Mouse (Mus musculus): Measurements from ENCODE around the gene Ube2u. TPM values are rescaled to one million over a fixed set of nuclear protein-coding genes. Genes with fewer than 3 reads are reported as not detected.

Ube2u gene
- polyA plus RNA-seq, 1 experiment, result not detected

DNA sequence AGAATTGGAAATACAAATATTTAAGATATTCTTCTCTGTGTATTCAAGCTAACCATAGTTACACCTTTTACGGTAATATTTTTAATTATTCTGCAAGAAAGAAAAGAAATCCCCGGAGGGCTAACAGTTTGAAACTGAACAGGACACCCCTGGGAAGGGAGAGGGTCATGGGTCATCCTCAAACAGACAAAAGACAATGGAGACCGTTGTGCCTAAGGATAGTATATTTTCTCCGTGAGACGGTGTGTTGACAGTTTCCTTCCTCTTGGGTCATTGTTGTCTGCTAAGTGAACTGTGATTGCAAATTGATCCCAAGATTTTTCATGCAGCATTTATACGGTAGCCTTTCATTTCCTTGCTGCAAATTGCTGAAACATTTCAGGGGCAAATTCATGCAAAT is 43.9 kb downstream of the Ube2u start:
- 68% methylated on average over 6 of the region's 6 CpGs for WGBS
- Histone ChIP-seq H3K27me3 (ENCODE audit: control insufficient read depth, insufficient read depth, low read length) (no peaks in the 10 kb centered on the region), H3K27ac (ENCODE audit: control insufficient read depth, insufficient read depth, low read length) (no peak overlapping the region), H3K36me3 (ENCODE audit: control insufficient read depth, insufficient read depth, low read length) (no peaks in the 10 kb centered on the region), H3K4me3 (ENCODE audit: control insufficient read depth, insufficient read depth, low read length) (no peak overlapping the region), H3K4me1 (replicated peaks; ENCODE audit: control insufficient read depth, insufficient read depth, low read length) (no peaks in the 10 kb centered on the region)
- no peak for DNase-seq
- TF ChIP-seq POLR2A (IDR thresholded peaks at IDR 0.05; ENCODE audit: control insufficient read depth, extremely low read depth, insufficient read depth, low read length, poor library complexity) (no peak), CTCF (IDR thresholded peaks at IDR 0.05; ENCODE audit: borderline replicate concordance, control insufficient read depth, extremely low read depth, insufficient read depth, low read length, poor library complexity) (no peak)

DNA sequence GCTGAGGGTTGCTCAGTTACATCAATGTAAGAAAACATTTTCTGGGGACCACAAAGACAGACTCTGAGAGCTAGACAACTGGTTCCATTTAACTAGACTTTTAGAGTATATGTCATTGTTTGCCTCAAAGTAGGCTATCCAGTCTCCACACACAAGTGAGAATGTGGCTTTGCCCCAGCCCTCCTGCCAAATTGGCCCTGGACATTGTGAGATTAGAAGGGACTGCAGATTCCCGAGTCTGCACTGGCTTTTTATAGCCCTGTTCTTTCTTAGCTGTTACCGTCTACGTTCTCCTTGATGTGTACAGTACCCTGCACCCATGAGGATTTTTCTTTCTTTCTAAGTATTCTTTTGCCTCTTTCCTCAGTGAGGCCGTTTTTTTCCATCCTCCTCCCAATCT is 46.1 kb downstream of the Ube2u start:
- H3K4me3 ChIP-seq (ENCODE audit: control insufficient read depth, insufficient read depth, low read length), result no peak overlapping the region
- H3K27ac ChIP-seq (ENCODE audit: control insufficient read depth, insufficient read depth, low read length), result no peak overlapping the region
- H3K27me3 ChIP-seq (ENCODE audit: control insufficient read depth, insufficient read depth, low read length), result no peaks in the 10 kb centered on the region
- no peak for DNase-seq
- TF ChIP-seq POLR2A (IDR thresholded peaks at IDR 0.05; ENCODE audit: control insufficient read depth, extremely low read depth, insufficient read depth, low read length, poor library complexity), result no peak
- no peak for TF ChIP-seq CTCF (IDR thresholded peaks at IDR 0.05; ENCODE audit: borderline replicate concordance, control insufficient read depth, extremely low read depth, insufficient read depth, low read length, poor library complexity)
- H3K4me1 ChIP-seq (replicated peaks; ENCODE audit: control insufficient read depth, insufficient read depth, low read length), result no peaks in the 10 kb centered on the region
- no peaks in the 10 kb centered on the region for H3K36me3 ChIP-seq (ENCODE audit: control insufficient read depth, insufficient read depth, low read length)
- 84% methylated on average over 4 of the region's 4 CpGs for WGBS

DNA sequence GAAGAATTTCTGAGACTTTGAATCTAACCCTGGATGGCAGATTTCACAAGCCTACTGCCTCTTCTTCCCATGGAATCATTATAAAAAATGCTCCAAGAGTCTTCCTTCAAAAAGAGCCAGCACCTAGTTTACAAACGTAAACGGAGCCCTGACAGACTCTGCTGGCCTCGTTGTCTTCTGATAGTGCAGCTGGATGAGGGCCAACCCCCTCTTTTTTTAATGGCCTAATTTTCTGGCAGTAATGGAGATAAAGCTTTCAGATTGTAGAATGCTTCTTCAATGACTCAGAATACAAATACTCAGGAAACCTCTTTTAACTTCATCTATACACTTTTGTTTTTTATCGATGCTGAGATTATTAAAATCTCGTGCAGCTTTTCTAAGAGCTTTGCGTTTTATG is 47.6 kb downstream of the Ube2u start:
- no peaks in the 10 kb centered on the region for H3K36me3 ChIP-seq (ENCODE audit: control insufficient read depth, insufficient read depth, low read length)
- no peak for TF ChIP-seq CTCF (IDR thresholded peaks at IDR 0.05; ENCODE audit: borderline replicate concordance, control insufficient read depth, extremely low read depth, insufficient read depth, low read length, poor library complexity)
- TF ChIP-seq POLR2A (IDR thresholded peaks at IDR 0.05; ENCODE audit: control insufficient read depth, extremely low read depth, insufficient read depth, low read length, poor library complexity), result no peak
- H3K4me1 ChIP-seq (replicated peaks; ENCODE audit: control insufficient read depth, insufficient read depth, low read length), result no peaks in the 10 kb centered on the region
- no peak overlapping the region for H3K27ac ChIP-seq (ENCODE audit: control insufficient read depth, insufficient read depth, low read length)
- DNase-seq, result no peak
- no peak overlapping the region for H3K4me3 ChIP-seq (ENCODE audit: control insufficient read depth, insufficient read depth, low read length)
- 82% methylated on average over 6 of the region's 6 CpGs for WGBS
- H3K27me3 ChIP-seq (ENCODE audit: control insufficient read depth, insufficient read depth, low read length), result no peaks in the 10 kb centered on the region

DNA sequence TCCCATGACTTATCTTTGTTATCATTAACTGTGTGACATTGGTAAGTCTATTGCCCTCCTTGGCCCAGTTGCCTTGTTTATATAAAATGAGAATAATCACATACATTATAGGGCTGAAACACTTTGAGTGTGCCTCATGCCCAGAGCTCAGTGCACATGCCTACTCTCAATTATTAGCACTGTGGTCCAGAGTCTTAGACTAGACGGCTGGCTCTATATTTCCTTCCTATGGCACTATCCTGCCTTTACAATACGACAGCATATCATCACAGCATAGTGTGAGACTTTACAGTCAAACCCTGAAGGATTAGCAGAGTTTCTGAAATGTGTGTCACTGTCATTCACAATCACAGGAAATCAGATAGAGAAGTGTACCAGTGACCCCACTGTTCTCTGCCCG is 48.4 kb downstream of the Ube2u start:
- Histone ChIP-seq H3K27me3 (ENCODE audit: control insufficient read depth, insufficient read depth, low read length) (no peaks in the 10 kb centered on the region), H3K27ac (ENCODE audit: control insufficient read depth, insufficient read depth, low read length) (no peak overlapping the region), H3K36me3 (ENCODE audit: control insufficient read depth, insufficient read depth, low read length) (no peaks in the 10 kb centered on the region), H3K4me1 (replicated peaks; ENCODE audit: control insufficient read depth, insufficient read depth, low read length) (no peaks in the 10 kb centered on the region), H3K4me3 (ENCODE audit: control insufficient read depth, insufficient read depth, low read length) (no peak overlapping the region)
- TF ChIP-seq CTCF (IDR thresholded peaks at IDR 0.05; ENCODE audit: borderline replicate concordance, control insufficient read depth, extremely low read depth, insufficient read depth, low read length, poor library complexity) (no peak), POLR2A (IDR thresholded peaks at IDR 0.05; ENCODE audit: control insufficient read depth, extremely low read depth, insufficient read depth, low read length, poor library complexity) (no peak)
- 30% methylated on average over 3 of the region's 3 CpGs for WGBS
- DNase-seq, result no peak

DNA sequence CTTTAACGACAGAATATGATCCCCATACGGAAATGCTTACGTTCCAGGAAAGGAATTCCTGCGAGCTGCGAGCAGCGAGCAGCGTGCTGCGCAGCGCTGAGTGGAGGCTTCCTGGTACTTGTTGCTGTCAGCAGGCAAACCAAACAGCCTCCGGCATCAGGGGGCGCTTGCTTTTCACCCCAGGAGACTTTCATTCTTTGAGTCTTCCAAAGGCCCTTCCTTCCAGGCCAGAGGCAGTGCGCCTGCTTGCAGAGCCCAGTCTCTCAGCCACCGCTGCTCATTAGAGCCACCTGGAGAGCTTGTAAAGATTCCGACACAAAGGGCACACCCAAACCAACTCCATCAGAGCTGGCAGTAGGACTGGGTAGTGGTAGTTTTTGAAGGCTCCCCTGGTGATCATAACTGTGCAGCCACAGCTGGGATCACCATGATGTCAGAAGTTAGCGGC is 48.9 kb downstream of the Ube2u start:
- DNase-seq, result no peak
- Histone ChIP-seq H3K4me1 (replicated peaks; ENCODE audit: control insufficient read depth, insufficient read depth, low read length) (no peaks in the 10 kb centered on the region), H3K36me3 (ENCODE audit: control insufficient read depth, insufficient read depth, low read length) (no peaks in the 10 kb centered on the region), H3K4me3 (ENCODE audit: control insufficient read depth, insufficient read depth, low read length) (no peak overlapping the region), H3K27me3 (ENCODE audit: control insufficient read depth, insufficient read depth, low read length) (no peaks in the 10 kb centered on the region), H3K27ac (ENCODE audit: control insufficient read depth, insufficient read depth, low read length) (no peak overlapping the region)
- 24% methylated on average over 15 of the region's 15 CpGs for WGBS
- TF ChIP-seq POLR2A (IDR thresholded peaks at IDR 0.05; ENCODE audit: control insufficient read depth, extremely low read depth, insufficient read depth, low read length, poor library complexity) (no peak), CTCF (IDR thresholded peaks at IDR 0.05; ENCODE audit: borderline replicate concordance, control insufficient read depth, extremely low read depth, insufficient read depth, low read length, poor library complexity) (no peak)

DNA sequence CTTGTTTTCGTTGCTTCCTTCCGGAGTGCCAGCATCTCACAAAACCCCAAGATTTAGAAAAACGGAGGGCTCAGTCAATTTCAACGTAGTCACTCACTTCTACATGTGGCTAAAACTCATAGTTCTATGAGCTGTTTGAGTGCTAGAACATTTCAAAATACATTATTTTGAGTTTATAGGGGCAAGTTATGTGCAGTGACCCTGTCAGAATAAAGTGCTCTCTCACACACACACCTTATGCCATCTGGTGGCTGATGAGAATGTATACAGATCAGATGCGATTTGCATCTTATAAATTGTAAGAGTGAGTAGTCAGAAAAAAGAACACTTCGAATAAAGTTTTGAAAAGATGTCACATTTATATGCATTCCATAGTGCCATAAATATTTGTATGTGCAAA is 55.0 kb downstream of the Ube2u start:
- Histone ChIP-seq H3K36me3 (ENCODE audit: control insufficient read depth, insufficient read depth, low read length) (no peaks in the 10 kb centered on the region), H3K27me3 (ENCODE audit: control insufficient read depth, insufficient read depth, low read length) (no peaks in the 10 kb centered on the region), H3K4me1 (replicated peaks; ENCODE audit: control insufficient read depth, insufficient read depth, low read length) (no peaks in the 10 kb centered on the region), H3K4me3 (ENCODE audit: control insufficient read depth, insufficient read depth, low read length) (no peak overlapping the region), H3K27ac (ENCODE audit: control insufficient read depth, insufficient read depth, low read length) (no peak overlapping the region)
- DNase-seq, result no peak
- WGBS, result 74% methylated on average over 6 of the region's 6 CpGs
- no peak for TF ChIP-seq POLR2A (IDR thresholded peaks at IDR 0.05; ENCODE audit: control insufficient read depth, extremely low read depth, insufficient read depth, low read length, poor library complexity)
- TF ChIP-seq CTCF (IDR thresholded peaks at IDR 0.05; ENCODE audit: borderline replicate concordance, control insufficient read depth, extremely low read depth, insufficient read depth, low read length, poor library complexity), result no peak

DNA sequence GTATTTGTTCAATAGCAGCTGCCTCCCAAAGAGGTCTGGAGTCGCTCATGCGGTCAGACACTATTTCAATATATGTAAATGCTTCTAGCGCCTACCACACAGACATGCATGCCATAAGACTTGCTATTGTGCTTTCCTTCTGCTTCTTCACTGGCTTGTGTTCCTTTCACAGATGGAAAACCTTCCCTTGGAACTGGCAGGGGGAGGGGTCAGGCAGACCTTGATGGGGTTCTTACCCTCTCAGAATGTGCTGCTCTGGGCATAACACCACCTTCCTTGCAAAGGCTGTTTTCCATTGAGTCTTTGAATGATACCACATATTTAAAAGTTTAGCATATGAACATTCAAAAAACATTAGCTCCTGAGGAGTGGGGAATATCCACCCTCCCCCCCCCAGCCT is 56.3 kb downstream of the Ube2u start:
- TF ChIP-seq POLR2A (IDR thresholded peaks at IDR 0.05; ENCODE audit: control insufficient read depth, extremely low read depth, insufficient read depth, low read length, poor library complexity), result no peak
- no peak for TF ChIP-seq CTCF (IDR thresholded peaks at IDR 0.05; ENCODE audit: borderline replicate concordance, control insufficient read depth, extremely low read depth, insufficient read depth, low read length, poor library complexity)
- no peaks in the 10 kb centered on the region for H3K27me3 ChIP-seq (ENCODE audit: control insufficient read depth, insufficient read depth, low read length)
- no peak for DNase-seq
- H3K27ac ChIP-seq (ENCODE audit: control insufficient read depth, insufficient read depth, low read length), result no peak overlapping the region
- no peak overlapping the region for H3K4me3 ChIP-seq (ENCODE audit: control insufficient read depth, insufficient read depth, low read length)
- H3K4me1 ChIP-seq (replicated peaks; ENCODE audit: control insufficient read depth, insufficient read depth, low read length), result no peaks in the 10 kb centered on the region
- 89% methylated on average over 3 of the region's 3 CpGs for WGBS
- H3K36me3 ChIP-seq (ENCODE audit: control insufficient read depth, insufficient read depth, low read length), result no peaks in the 10 kb centered on the region
